Mouse (Mus musculus): ENCODE measurements around the gene Adora1. TPM values are rescaled to one million over a fixed set of nuclear protein-coding genes. Genes with fewer than 3 reads are reported as not detected.

Gene Adora1
- polyA plus RNA-seq, 1 experiment, result 4.5 TPM

GRCm38 (mm10) chr1:134215059-134215458 is 20.2 kb downstream of the Adora1 start:
- Histone ChIP-seq H3K4me2 (ENCODE audit: low read depth) (no peak overlapping the region), H3K79me2 (ENCODE audit: control insufficient read depth, insufficient read depth) (no peaks in the 10 kb centered on the region), H3ac (ENCODE audit: control insufficient read depth, insufficient read length) (no peak overlapping the region), H3K36me3 (ENCODE audit: control insufficient read depth, insufficient read depth) (no peaks in the 10 kb centered on the region), H3K4me3 (no peak overlapping the region), H3K27me3 (ENCODE audit: control insufficient read depth, insufficient read depth, insufficient read length) (peaks cover 20% of the 10 kb centered on the region)
- no peak for TF ChIP-seq TCF12 (IDR thresholded peaks at IDR 0.05; ENCODE audit: insufficient read depth, poor library complexity, severe bottlenecking)
- TF ChIP-seq POLR2A (IDR thresholded peaks at IDR 0.05; ENCODE audit: insufficient read length, low read depth), result no peak
- no peak for TF ChIP-seq E2F4 (IDR thresholded peaks at IDR 0.05; ENCODE audit: insufficient read depth)
- no peak for TF ChIP-seq REST (IDR thresholded peaks at IDR 0.05; ENCODE audit: insufficient read depth, insufficient read length)
- no peak for TF ChIP-seq MAX (IDR thresholded peaks at IDR 0.05; ENCODE audit: low read depth)

- Histone ChIP-seq H3K79me2 (ENCODE audit: control insufficient read depth, insufficient read depth) (no peaks in the 10 kb centered on the region), H3K4me3 (no peak overlapping the region), H3K36me3 (ENCODE audit: control insufficient read depth, insufficient read depth) (no peaks in the 10 kb centered on the region), H3K4me2 (ENCODE audit: low read depth) (no peak overlapping the region), H3K27me3 (ENCODE audit: control insufficient read depth, insufficient read depth, insufficient read length) (peaks cover 20% of the 10 kb centered on the region), H3ac (ENCODE audit: control insufficient read depth, insufficient read length) (no peak overlapping the region)
- TF ChIP-seq CEBPB (IDR thresholded peaks at IDR 0.05; ENCODE audit: insufficient read depth, poor library complexity, severe bottlenecking) (no peak), TCF12 (IDR thresholded peaks at IDR 0.05; ENCODE audit: insufficient read depth, poor library complexity, severe bottlenecking) (no peak), MYOG (IDR thresholded peaks at IDR 0.05; ENCODE audit: control insufficient read depth in 1 of 3, insufficient read depth in 1 of 3, insufficient read length in 2 of 3, low read depth in 2 of 3) (no peak), MYOD1 (IDR thresholded peaks at IDR 0.05; ENCODE audit: control insufficient read depth in 1 of 3, insufficient read length in 2 of 3, low read depth in 2 of 3) (no peak), USF1 (IDR thresholded peaks at IDR 0.05; ENCODE audit: low read depth) (no peak), REST (IDR thresholded peaks at IDR 0.05; ENCODE audit: insufficient read depth, insufficient read length) (no peak)
These were observed 21.8 kb downstream of the Adora1 start for GRCm38 (mm10) chr1:134213405-134213804.

- no peak overlapping the region for H3ac ChIP-seq (ENCODE audit: control insufficient read depth, insufficient read length)
- TF ChIP-seq MYOG (IDR thresholded peaks at IDR 0.05; ENCODE audit: control insufficient read depth in 1 of 3, insufficient read depth in 1 of 3, insufficient read length in 2 of 3, low read depth in 2 of 3) (no peak), CEBPB (IDR thresholded peaks at IDR 0.05; ENCODE audit: insufficient read depth, poor library complexity, severe bottlenecking) (no peak), SRF (IDR thresholded peaks at IDR 0.05; ENCODE audit: control insufficient read depth, insufficient read length, low read depth) (no peak), E2F4 (IDR thresholded peaks at IDR 0.05; ENCODE audit: insufficient read depth) (no peak), USF1 (IDR thresholded peaks at IDR 0.05; ENCODE audit: low read depth) (no peak), POLR2AphosphoS2 (IDR thresholded peaks at IDR 0.05; ENCODE audit: insufficient read length, low read depth) (no peak), TCF12 (IDR thresholded peaks at IDR 0.05; ENCODE audit: insufficient read depth, poor library complexity, severe bottlenecking) (no peak), TCF3 (IDR thresholded peaks at IDR 0.05; ENCODE audit: insufficient read length, low read depth) (no peak), MYOD1 (IDR thresholded peaks at IDR 0.05; ENCODE audit: control insufficient read depth in 1 of 3, insufficient read length in 2 of 3, low read depth in 2 of 3) (no peak), MAX (IDR thresholded peaks at IDR 0.05; ENCODE audit: low read depth) (no peak), REST (IDR thresholded peaks at IDR 0.05; ENCODE audit: insufficient read depth, insufficient read length) (no peak), POLR2A (IDR thresholded peaks at IDR 0.05; ENCODE audit: insufficient read length, low read depth) (no peak)
- no peak overlapping the region for H3K4me3 ChIP-seq
- H3K36me3 ChIP-seq (ENCODE audit: control insufficient read depth, insufficient read depth), result no peaks in the 10 kb centered on the region
- H3K4me2 ChIP-seq (ENCODE audit: low read depth), result no peak overlapping the region
- H3K79me2 ChIP-seq (ENCODE audit: control insufficient read depth, insufficient read depth), result no peaks in the 10 kb centered on the region
- H3K27me3 ChIP-seq (ENCODE audit: control insufficient read depth, insufficient read depth, insufficient read length), result peaks cover 20% of the 10 kb centered on the region
These were observed 22.9 kb downstream of the Adora1 start for GRCm38 (mm10) chr1:134212351-134212750.

- Histone ChIP-seq H3K4me2 (ENCODE audit: low read depth) (no peak overlapping the region), H3ac (ENCODE audit: control insufficient read depth, insufficient read length) (no peak overlapping the region), H3K36me3 (ENCODE audit: control insufficient read depth, insufficient read depth) (no peaks in the 10 kb centered on the region), H3K79me2 (ENCODE audit: control insufficient read depth, insufficient read depth) (no peaks in the 10 kb centered on the region), H3K27me3 (ENCODE audit: control insufficient read depth, insufficient read depth, insufficient read length) (peaks cover 20% of the 10 kb centered on the region), H3K4me3 (no peak overlapping the region)
- TF ChIP-seq MAX (IDR thresholded peaks at IDR 0.05; ENCODE audit: low read depth) (no peak), CEBPB (IDR thresholded peaks at IDR 0.05; ENCODE audit: insufficient read depth, poor library complexity, severe bottlenecking) (no peak), REST (IDR thresholded peaks at IDR 0.05; ENCODE audit: insufficient read depth, insufficient read length) (no peak), POLR2A (IDR thresholded peaks at IDR 0.05; ENCODE audit: insufficient read length, low read depth) (no peak), MYOD1 (IDR thresholded peaks at IDR 0.05; ENCODE audit: control insufficient read depth in 1 of 3, insufficient read length in 2 of 3, low read depth in 2 of 3) (no peak)
These were observed 23.6 kb downstream of the Adora1 start for GRCm38 (mm10) chr1:134211631-134212030.

- Histone ChIP-seq H3K4me2 (ENCODE audit: low read depth) (no peak overlapping the region), H3ac (ENCODE audit: control insufficient read depth, insufficient read length) (no peak overlapping the region), H3K4me3 (no peak overlapping the region), H3K79me2 (ENCODE audit: control insufficient read depth, insufficient read depth) (no peaks in the 10 kb centered on the region), H3K36me3 (ENCODE audit: control insufficient read depth, insufficient read depth) (no peaks in the 10 kb centered on the region), H3K27me3 (ENCODE audit: control insufficient read depth, insufficient read depth, insufficient read length) (peaks cover 20% of the 10 kb centered on the region)
- TF ChIP-seq MAX (IDR thresholded peaks at IDR 0.05; ENCODE audit: low read depth), result no peak
- TF ChIP-seq E2F4 (IDR thresholded peaks at IDR 0.05; ENCODE audit: insufficient read depth), result no peak
- TF ChIP-seq MYOG (IDR thresholded peaks at IDR 0.05; ENCODE audit: control insufficient read depth in 1 of 3, insufficient read depth in 1 of 3, insufficient read length in 2 of 3, low read depth in 2 of 3), result no peak
- no peak for TF ChIP-seq TCF3 (IDR thresholded peaks at IDR 0.05; ENCODE audit: insufficient read length, low read depth)
- no peak for TF ChIP-seq CEBPB (IDR thresholded peaks at IDR 0.05; ENCODE audit: insufficient read depth, poor library complexity, severe bottlenecking)
- no peak for TF ChIP-seq TCF12 (IDR thresholded peaks at IDR 0.05; ENCODE audit: insufficient read depth, poor library complexity, severe bottlenecking)
- TF ChIP-seq MYOD1 (IDR thresholded peaks at IDR 0.05; ENCODE audit: control insufficient read depth in 1 of 3, insufficient read length in 2 of 3, low read depth in 2 of 3), result no peak
- TF ChIP-seq REST (IDR thresholded peaks at IDR 0.05; ENCODE audit: insufficient read depth, insufficient read length), result no peak
- TF ChIP-seq POLR2AphosphoS2 (IDR thresholded peaks at IDR 0.05; ENCODE audit: insufficient read length, low read depth), result no peak
- TF ChIP-seq USF1 (IDR thresholded peaks at IDR 0.05; ENCODE audit: low read depth), result no peak
- no peak for TF ChIP-seq POLR2A (IDR thresholded peaks at IDR 0.05; ENCODE audit: insufficient read length, low read depth)
- TF ChIP-seq SRF (IDR thresholded peaks at IDR 0.05; ENCODE audit: control insufficient read depth, insufficient read length, low read depth), result no peak
These were observed 24.2 kb downstream of the Adora1 start for GRCm38 (mm10) chr1:134211043-134211442.
